Mouse (Mus musculus): ENCODE results near the gene Vps50. TPM values are rescaled to one million over a fixed set of nuclear protein-coding genes. Genes with fewer than 3 reads are reported as not detected.
A peak's percentile ranks its signal among the peaks of the same experiment; 100 is the strongest.

Vps50 gene
- polyA plus RNA-seq (2015; fragmentation: Nextera tagmentation; extraction: Ambion mirVana), result 46.5 and 48.7 TPM in 2 replicates

DNA sequence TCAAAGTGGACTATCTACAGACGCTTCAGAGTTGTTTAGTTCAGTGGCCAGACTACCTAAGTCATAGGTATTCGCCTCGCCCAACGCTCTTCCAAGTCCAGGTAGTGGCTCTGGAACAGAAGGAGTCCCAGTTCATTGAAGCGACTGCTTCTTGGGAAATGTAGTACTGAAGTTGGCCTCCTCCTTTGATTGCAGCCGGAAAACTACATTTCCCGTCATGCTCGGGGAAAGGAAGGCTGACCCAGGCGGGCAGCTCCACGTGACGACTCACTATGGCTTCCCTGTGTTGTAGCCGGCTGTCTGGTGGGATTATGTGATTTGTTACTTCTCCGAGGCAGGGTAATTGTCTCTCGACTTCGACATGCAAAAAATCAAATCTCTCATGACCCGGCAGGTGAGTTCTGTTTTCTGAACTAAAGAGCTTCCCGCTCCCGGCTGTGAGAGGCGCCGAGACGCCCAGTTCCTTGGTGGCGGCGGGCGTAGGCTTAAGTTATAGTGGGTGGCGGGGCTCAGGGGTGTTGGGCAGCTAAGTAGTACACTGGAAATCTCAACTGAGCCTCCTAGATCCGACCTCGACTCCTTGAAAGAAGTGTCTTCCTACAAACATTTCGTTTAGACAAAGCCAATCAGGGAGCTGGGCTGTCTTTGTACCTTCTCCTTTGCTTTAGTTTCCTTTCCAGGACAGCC, at the start of gene Vps50, which contains the start of gene Hepacam2:
Gene Vps50, plus strand, starts transcription at position 221 of the 687 bp plus-strand sequence.
Gene Hepacam2, minus strand, starts transcription at position 137 of the 687 bp plus-strand sequence.
- ATAC-seq (ENCODE audit: low read depth), result peak; percentile 99
- H3K36me3 ChIP-seq, result no peaks in the 10 kb centered on the region
- 2% methylated on average over 28 of the region's 28 CpGs for WGBS
- H3K27me3 ChIP-seq, result no peaks in the 10 kb centered on the region
- peaks cover 17% of the 10 kb centered on the region for H3K4me1 ChIP-seq (replicated peaks)
- H3K27ac ChIP-seq (replicated peaks), result no peak within 1 kb of the TSS
- H3K9ac ChIP-seq, result peak within 1 kb of the TSS; percentile 73
- H3K4me2 ChIP-seq, result peak within 1 kb of the TSS; percentile 78
- H3K9me3 ChIP-seq, result no peaks in the 10 kb centered on the region
- H3K4me3 ChIP-seq, result peak within 1 kb of the TSS; percentile 74

DNA sequence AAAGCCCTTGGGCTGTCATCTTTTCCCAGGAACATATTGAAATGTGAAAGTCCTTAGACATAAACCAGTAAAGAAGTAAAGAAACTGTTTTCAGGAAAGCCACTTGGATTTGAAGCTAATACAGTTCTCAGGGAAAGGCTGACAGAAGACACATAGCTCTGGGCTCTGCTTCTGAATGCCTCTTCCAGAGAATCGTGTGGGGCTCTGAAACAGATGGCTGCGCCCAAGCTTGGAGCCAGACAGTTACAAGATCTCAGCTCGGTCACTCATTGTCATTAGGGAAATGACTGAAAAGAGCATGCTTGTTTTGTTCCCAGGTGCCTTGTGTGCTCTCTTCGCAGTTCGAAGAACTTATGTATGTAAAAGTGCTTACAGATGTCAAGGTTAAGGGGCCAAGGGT, 43.8 kb upstream of the Vps50 start:
- Histone ChIP-seq H3K27me3 (no peaks in the 10 kb centered on the region), H3K36me3 (no peaks in the 10 kb centered on the region), H3K9ac (no peak overlapping the region), H3K4me3 (no peak overlapping the region), H3K4me2 (no peak overlapping the region), H3K9me3 (no peaks in the 10 kb centered on the region), H3K27ac (replicated peaks) (no peak overlapping the region), H3K4me1 (replicated peaks) (no peaks in the 10 kb centered on the region)
- no peak for ATAC-seq (ENCODE audit: low read depth)
- 59% methylated on average over 5 of the region's 5 CpGs for WGBS

DNA sequence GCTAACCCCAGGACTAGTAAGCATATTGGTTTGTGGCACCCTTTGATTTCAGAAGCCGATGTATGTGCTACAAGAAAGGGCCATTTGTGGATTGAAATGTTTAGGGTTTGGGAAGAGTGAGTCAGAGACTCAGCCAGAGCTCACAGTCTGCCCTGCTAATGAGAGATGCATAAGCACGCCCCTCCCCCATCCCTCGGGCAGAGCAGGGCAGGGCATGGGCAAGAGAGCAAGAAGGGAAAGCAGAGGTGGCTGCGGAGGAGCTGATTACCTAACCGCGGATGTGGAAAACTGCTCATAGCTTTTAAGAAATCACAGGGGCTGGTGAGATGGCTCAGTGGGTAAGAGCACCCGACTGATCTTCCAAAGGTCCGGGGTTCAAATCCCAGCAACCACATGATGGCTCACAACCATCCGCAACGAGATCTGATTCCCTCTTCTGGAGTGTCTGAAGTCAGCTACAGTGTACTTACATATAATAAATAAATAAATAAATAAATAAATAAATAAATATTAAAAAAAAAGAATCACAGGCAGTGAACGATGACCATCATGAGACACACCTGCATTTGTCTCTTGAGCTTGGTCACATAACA, 42.1 kb upstream of the Vps50 start:
- Histone ChIP-seq H3K27me3 (no peaks in the 10 kb centered on the region), H3K27ac (replicated peaks) (no peak overlapping the region), H3K4me1 (replicated peaks) (no peaks in the 10 kb centered on the region), H3K4me2 (no peak overlapping the region), H3K9ac (no peak overlapping the region), H3K36me3 (no peaks in the 10 kb centered on the region), H3K9me3 (no peaks in the 10 kb centered on the region), H3K4me3 (no peak overlapping the region)
- 68% methylated on average over 11 of the region's 11 CpGs for WGBS
- ATAC-seq (ENCODE audit: low read depth), result 0 out of 2 replicates have a peak, but pooled peaks have one; percentile 27

GRCm38 (mm10) chr6:3463026-3463425, 35.2 kb upstream of the Vps50 start:
- Histone ChIP-seq H3K27me3 (no peaks in the 10 kb centered on the region), H3K9ac (no peak overlapping the region), H3K4me1 (replicated peaks) (no peaks in the 10 kb centered on the region), H3K27ac (replicated peaks) (no peak overlapping the region), H3K4me3 (no peak overlapping the region), H3K36me3 (no peaks in the 10 kb centered on the region), H3K4me2 (no peak overlapping the region), H3K9me3 (no peaks in the 10 kb centered on the region)
- no peak for ATAC-seq (ENCODE audit: low read depth)
- 75% methylated on average over 6 of the region's 6 CpGs for WGBS

DNA sequence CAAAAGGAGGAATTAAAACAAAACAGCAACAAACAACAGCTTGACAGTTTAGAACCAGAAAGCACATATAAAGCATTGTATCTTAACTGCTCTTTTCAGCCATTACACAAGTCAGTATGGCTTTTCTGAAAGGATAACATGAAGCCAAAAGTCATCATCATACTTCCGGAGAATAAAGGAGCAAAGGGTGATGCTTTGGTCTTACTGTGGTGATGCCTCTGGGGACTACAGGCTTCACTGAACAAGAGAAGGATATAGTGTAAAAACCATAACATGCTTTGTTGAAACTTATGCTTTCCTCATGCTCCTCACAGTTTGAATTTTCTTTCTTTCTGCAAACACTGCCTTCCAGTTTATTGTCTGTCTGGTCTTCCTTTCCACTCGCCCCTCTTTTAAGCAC, 34.6 kb upstream of the Vps50 start:
- Histone ChIP-seq H3K36me3 (no peaks in the 10 kb centered on the region), H3K9ac (no peak overlapping the region), H3K27ac (replicated peaks) (no peak overlapping the region), H3K4me1 (replicated peaks) (no peaks in the 10 kb centered on the region), H3K27me3 (no peaks in the 10 kb centered on the region), H3K4me3 (no peak overlapping the region), H3K4me2 (no peak overlapping the region), H3K9me3 (no peaks in the 10 kb centered on the region)
- ATAC-seq (ENCODE audit: low read depth), result no peak
- WGBS, result 74% methylated on average over 2 of the region's 2 CpGs

GRCm38 (mm10) chr6:3468627-3469026, 29.6 kb upstream of the Vps50 start:
- H3K36me3 ChIP-seq, result no peaks in the 10 kb centered on the region
- no peak for ATAC-seq (ENCODE audit: low read depth)
- H3K4me2 ChIP-seq, result no peak overlapping the region
- H3K4me3 ChIP-seq, result no peak overlapping the region
- H3K27ac ChIP-seq (replicated peaks), result no peak overlapping the region
- no peak overlapping the region for H3K9ac ChIP-seq
- 60% methylated on average over 1 of the region's 1 CpGs for WGBS
- no peaks in the 10 kb centered on the region for H3K27me3 ChIP-seq
- H3K4me1 ChIP-seq (replicated peaks), result no peaks in the 10 kb centered on the region
- no peaks in the 10 kb centered on the region for H3K9me3 ChIP-seq

GRCm38 (mm10) chr6:3470706-3471105, 27.5 kb upstream of the Vps50 start:
- no peaks in the 10 kb centered on the region for H3K9me3 ChIP-seq
- no peaks in the 10 kb centered on the region for H3K27me3 ChIP-seq
- no peaks in the 10 kb centered on the region for H3K36me3 ChIP-seq
- no peak overlapping the region for H3K4me3 ChIP-seq
- no peak overlapping the region for H3K27ac ChIP-seq (replicated peaks)
- 73% methylated on average over 2 of the region's 2 CpGs for WGBS
- H3K4me2 ChIP-seq, result no peak overlapping the region
- no peaks in the 10 kb centered on the region for H3K4me1 ChIP-seq (replicated peaks)
- ATAC-seq (ENCODE audit: low read depth), result no peak
- H3K9ac ChIP-seq, result no peak overlapping the region

- H3K4me3 ChIP-seq, result no peak overlapping the region
- H3K27ac ChIP-seq (replicated peaks), result no peak overlapping the region
- no peak for ATAC-seq (ENCODE audit: low read depth)
These were observed 21.9 kb upstream of the Vps50 start for GRCm38 (mm10) chr6:3476299-3476698.

GRCm38 (mm10) chr6:3479853-3480252, 18.3 kb upstream of the Vps50 start:
- WGBS, result 59% methylated on average over 5 of the region's 5 CpGs
- no peaks in the 10 kb centered on the region for H3K27me3 ChIP-seq
- H3K4me3 ChIP-seq, result no peak overlapping the region
- no peak overlapping the region for H3K4me2 ChIP-seq
- H3K4me1 ChIP-seq (replicated peaks), result no peaks in the 10 kb centered on the region
- no peak for ATAC-seq (ENCODE audit: low read depth)
- H3K9me3 ChIP-seq, result no peaks in the 10 kb centered on the region
- no peak overlapping the region for H3K9ac ChIP-seq
- no peaks in the 10 kb centered on the region for H3K36me3 ChIP-seq
- H3K27ac ChIP-seq (replicated peaks), result no peak overlapping the region

More at GRCm38 (mm10) chr6:3476299-3476698, 21.9 kb upstream of the Vps50 start:
- WGBS, result 66% methylated on average over 2 of the region's 2 CpGs
- H3K27me3 ChIP-seq, result no peaks in the 10 kb centered on the region
- no peak overlapping the region for H3K4me2 ChIP-seq
- H3K36me3 ChIP-seq, result no peaks in the 10 kb centered on the region
- H3K9me3 ChIP-seq, result no peaks in the 10 kb centered on the region
- H3K9ac ChIP-seq, result no peak overlapping the region
- no peaks in the 10 kb centered on the region for H3K4me1 ChIP-seq (replicated peaks)

GRCm38 (mm10) chr6:3481705-3482104, 16.5 kb upstream of the Vps50 start:
- Histone ChIP-seq H3K9me3 (no peaks in the 10 kb centered on the region), H3K27ac (replicated peaks) (no peak overlapping the region), H3K4me3 (no peak overlapping the region), H3K9ac (no peak overlapping the region), H3K4me2 (no peak overlapping the region), H3K4me1 (replicated peaks) (no peaks in the 10 kb centered on the region), H3K27me3 (no peaks in the 10 kb centered on the region), H3K36me3 (no peaks in the 10 kb centered on the region)
- 79% methylated on average over 3 of the region's 3 CpGs for WGBS
- no peak for ATAC-seq (ENCODE audit: low read depth)

DNA sequence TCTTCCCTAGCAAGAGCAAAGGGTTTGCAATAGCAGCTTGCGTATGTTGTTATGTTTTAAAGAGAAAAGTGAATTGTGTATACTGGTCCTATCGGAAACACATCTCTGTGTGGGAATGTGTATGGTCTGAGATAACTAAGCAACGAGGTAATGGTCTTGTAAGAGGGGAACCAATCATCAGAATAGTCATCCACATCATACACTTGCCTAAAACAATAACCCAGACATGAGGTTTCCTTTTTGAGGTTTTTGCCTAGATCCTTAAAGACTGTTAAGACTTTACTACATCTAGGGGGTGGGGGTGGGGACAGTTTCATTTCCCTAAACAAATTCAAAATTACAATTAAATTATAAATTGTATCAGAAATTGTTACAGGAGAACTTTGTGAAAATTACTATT, 13.0 kb upstream of the Vps50 start:
- no peaks in the 10 kb centered on the region for H3K27me3 ChIP-seq
- WGBS, result 87% methylated on average over 3 of the region's 3 CpGs
- no peaks in the 10 kb centered on the region for H3K9me3 ChIP-seq
- ATAC-seq (ENCODE audit: low read depth), result no peak
- H3K36me3 ChIP-seq, result no peaks in the 10 kb centered on the region
- no peak overlapping the region for H3K27ac ChIP-seq (replicated peaks)
- H3K4me3 ChIP-seq, result no peak overlapping the region
- H3K4me2 ChIP-seq, result no peak overlapping the region
- no peaks in the 10 kb centered on the region for H3K4me1 ChIP-seq (replicated peaks)
- no peak overlapping the region for H3K9ac ChIP-seq

GRCm38 (mm10) chr6:3487355-3487754, 10.8 kb upstream of the Vps50 start:
- 83% methylated on average over 1 of the region's 1 CpGs for WGBS
- Histone ChIP-seq H3K4me3 (no peak overlapping the region), H3K4me2 (no peak overlapping the region), H3K27ac (replicated peaks) (no peak overlapping the region), H3K27me3 (no peaks in the 10 kb centered on the region), H3K36me3 (no peaks in the 10 kb centered on the region), H3K9ac (no peak overlapping the region), H3K4me1 (replicated peaks) (no peaks in the 10 kb centered on the region), H3K9me3 (no peaks in the 10 kb centered on the region)
- no peak for ATAC-seq (ENCODE audit: low read depth)

GRCm38 (mm10) chr6:3494285-3494684, 3.9 kb upstream of the Vps50 start:
- no peak for ATAC-seq (ENCODE audit: low read depth)
- Histone ChIP-seq H3K4me2 (no peak overlapping the region), H3K9ac (no peak overlapping the region), H3K4me3 (no peak overlapping the region), H3K36me3 (no peaks in the 10 kb centered on the region), H3K9me3 (no peaks in the 10 kb centered on the region), H3K27ac (replicated peaks) (no peak overlapping the region), H3K27me3 (no peaks in the 10 kb centered on the region), H3K4me1 (replicated peaks) (peaks cover 7% of the 10 kb centered on the region)
- WGBS, result 74% methylated on average over 5 of the region's 5 CpGs

All from neural tube, embryonic 13.5 days (tissue).